Mouse (Mus musculus) erythroblast, adult 5-6 weeks (primary cell): ENCODE measurements at regions not wholly inside any gene's neighbourhood (a gene's known extent, or its start where the extent isn't known, plus 50 kb on each side); places are given as distances from the start of the nearest gene placed in this dataset.

Experiments
- ATAC-seq: replicated peaks from 2 replicates; pipeline ENCODE4 v1.8.0; 2016; ENCODE audit warnings: moderate number of reproducible peaks, mild to moderate bottlenecking, moderate TSS enrichment, inconsistent platforms; ENCODE audit not compliant: poor library complexity, low FRiP score, severe bottlenecking

- no peak for ATAC-seq
These were observed 180.9 kb upstream of the Fggy start for GRCm38 (mm10) chr4:95376386-95376785.

- ATAC-seq = no peak
These were observed 179.8 kb upstream of the Fggy start for GRCm38 (mm10) chr4:95377222-95378134.

GRCm38 (mm10) chr4:95378645-95379044 lies 178.7 kb upstream of the Fggy start:
- ATAC-seq = no peak

- ATAC-seq = no peak
These were observed 174.0 kb upstream of the Fggy start for GRCm38 (mm10) chr4:95383216-95383892.

GRCm38 (mm10) chr4:95385552-95385951 lies 171.8 kb upstream of the Fggy start:
- ATAC-seq = no peak

GRCm38 (mm10) chr4:95386021-95386420 lies 171.3 kb upstream of the Fggy start:
- no peak for ATAC-seq

- no peak for ATAC-seq
These were observed 168.8 kb upstream of the Fggy start for GRCm38 (mm10) chr4:95388556-95388955.

- no peak for ATAC-seq
These were observed 167.7 kb upstream of the Fggy start for GRCm38 (mm10) chr4:95389647-95390046.

GRCm38 (mm10) chr4:95390549-95390948 lies 166.8 kb upstream of the Fggy start:
- no peak for ATAC-seq

- ATAC-seq = no peak
These were observed 161.6 kb upstream of the Fggy start for GRCm38 (mm10) chr4:95395746-95396145.

GRCm38 (mm10) chr4:95398301-95398700 lies 159.0 kb upstream of the Fggy start:
- no peak for ATAC-seq

- ATAC-seq = no peak
These were observed 155.0 kb upstream of the Fggy start for GRCm38 (mm10) chr4:95402273-95402672.

GRCm38 (mm10) chr4:95417075-95417474 lies 140.2 kb upstream of the Fggy start:
- ATAC-seq = no peak

- no peak for ATAC-seq
These were observed 130.7 kb upstream of the Fggy start for GRCm38 (mm10) chr4:95426563-95426962.

- ATAC-seq = no peak
These were observed 122.8 kb upstream of the Fggy start for GRCm38 (mm10) chr4:95434543-95434942.

GRCm38 (mm10) chr4:95435080-95435479 lies 122.2 kb upstream of the Fggy start:
- no peak for ATAC-seq

- ATAC-seq = no peak
These were observed 117.5 kb upstream of the Fggy start for GRCm38 (mm10) chr4:95439834-95440233.

- ATAC-seq = no peak
These were observed 113.2 kb upstream of the Fggy start for GRCm38 (mm10) chr4:95443854-95444811.

- ATAC-seq = no peak
These were observed 107.0 kb upstream of the Fggy start for GRCm38 (mm10) chr4:95450286-95450685.

GRCm38 (mm10) chr4:95451831-95452230 lies 105.5 kb upstream of the Fggy start:
- no peak for ATAC-seq
